Mouse (Mus musculus) intestine, embryonic 15.5 days (tissue): Measurements from ENCODE around the gene Zfp335. TPM values are rescaled to one million over a fixed set of nuclear protein-coding genes. Genes with fewer than 3 reads are reported as not detected.
"Not testable (repeated sequence)": the region's sequence is repeated elsewhere in the genome, so short reads cannot be mapped to it uniquely, and the experiment has no call there.

Experiments
- ATAC-seq: fragments of 200-750 bp; cut with Nextera tagmentation; 2 replicates; pipeline ENCODE4 v1.8.0; 2017; ENCODE audit warnings: moderate TSS enrichment, moderate library complexity
- H3K27ac ChIP-seq: fragments of 300-500 bp; sonication (generic); 2 replicates; pipeline ENCODE4 v1.5.1; 2015; ENCODE audit warnings: mild to moderate bottlenecking, inconsistent platforms
- H3K27me3 ChIP-seq: fragments of 300-500 bp; sonication (generic); replicated peaks from 2 replicates; pipeline ENCODE4 v1.6.1; 2015; ENCODE audit warnings: inconsistent platforms
- H3K36me3 ChIP-seq: fragments of 300-500 bp; sonication (generic); 2 replicates; pipeline ENCODE4 v1.6.1; 2015; ENCODE audit warnings: inconsistent platforms
- H3K4me1 ChIP-seq: fragments of 300-500 bp; sonication (generic); replicated peaks from 2 replicates; pipeline ENCODE4 v1.6.1; 2015; ENCODE audit warnings: inconsistent platforms
- H3K4me2 ChIP-seq: fragments of 300-500 bp; sonication (generic); replicated peaks from 2 replicates; pipeline ENCODE4 v1.6.1; 2015; ENCODE audit warnings: mild to moderate bottlenecking, inconsistent platforms
- H3K4me3 ChIP-seq: fragments of 300-500 bp; sonication (generic); replicated peaks from 2 replicates; pipeline ENCODE4 v1.5.1; 2015; ENCODE audit warnings: inconsistent platforms
- H3K9ac ChIP-seq: fragments of 300-500 bp; sonication (generic); 2 replicates; pipeline ENCODE4 v1.6.1; 2015; ENCODE audit warnings: inconsistent platforms
- H3K9me3 ChIP-seq: fragments of 300-500 bp; sonication (generic); 2 replicates; pipeline ENCODE4 v1.6.1; 2016; ENCODE audit warnings: inconsistent platforms
- WGBS: fragments of 180-500 bp; shearing (Covaris S2); methylation state at CpG from one replicate; pipeline ENCODE4 v1.1.7; 2015; 5-methylcytosine and 5-hydroxymethylcytosine counted together
- polyA plus RNA-seq: library from polyadenylated mRNA; unstranded; fragments of >200 nt; fragmentation: Nextera tagmentation; extraction: Ambion mirVana; gene quantifications from 2 replicates; pipeline ENCODE4 v1.2.1, GENCODE M21; 2015

Zfp335 gene
- polyA plus RNA-seq, 1 experiment from 2014 or later, result 10.7 TPM

DNA sequence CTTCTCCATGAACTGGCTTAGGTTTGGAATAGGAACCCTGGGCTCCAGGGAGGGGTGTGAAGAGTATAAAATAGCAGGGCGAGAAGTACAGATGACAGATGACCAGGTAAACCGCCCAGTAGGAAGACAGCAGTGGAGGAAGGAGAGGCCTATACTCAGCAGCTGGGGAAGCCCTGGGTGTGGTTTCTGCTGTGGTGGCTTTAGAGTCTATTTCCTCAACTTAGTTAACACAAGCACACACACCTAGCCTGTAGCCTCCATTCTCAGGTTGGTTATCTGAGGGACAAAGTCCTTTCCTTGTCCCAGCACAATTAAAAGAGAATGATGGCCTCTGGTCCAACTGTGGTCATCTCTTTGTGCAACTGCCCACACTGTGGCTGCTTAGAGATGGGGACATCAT lies 21.6 kb downstream of the Zfp335 start:
- no peak overlapping the region for H3K4me3 ChIP-seq
- H3K36me3 ChIP-seq, result peaks cover 93% of the 10 kb centered on the region
- peaks cover 5% of the 10 kb centered on the region; the same call in 1 of the 2 replicates for H3K4me1 ChIP-seq
- H3K9ac ChIP-seq, result no peak overlapping the region
- no peak overlapping the region for H3K4me2 ChIP-seq
- peak overlapping the region; percentile 77 for H3K27ac ChIP-seq
- H3K9me3 ChIP-seq, result no peaks in the 10 kb centered on the region
- H3K27me3 ChIP-seq, result no peaks in the 10 kb centered on the region
- 70% methylated on average over 2 of the region's 2 CpGs for WGBS
- ATAC-seq, result peak; percentile 81

DNA sequence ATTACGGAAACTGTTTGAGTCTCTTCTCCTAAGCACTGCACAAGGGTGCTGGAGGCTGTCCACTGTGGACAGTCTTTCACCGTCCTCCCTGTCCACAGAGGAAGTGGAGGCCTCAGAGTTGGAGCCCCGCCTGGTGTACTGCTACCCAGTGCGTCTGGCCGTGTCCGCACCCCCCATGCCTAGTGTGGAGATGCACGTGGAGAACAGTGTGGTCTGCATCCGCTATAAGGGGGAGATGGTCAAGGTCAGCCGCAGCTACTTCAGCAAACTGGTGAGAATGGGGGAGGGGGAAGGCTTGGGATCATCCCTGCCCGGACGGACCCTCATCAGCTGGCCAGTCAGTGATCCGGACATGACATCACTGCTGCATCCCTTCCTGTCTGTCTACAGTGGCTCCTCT lies 22.6 kb downstream of the Zfp335 start:
- peaks cover 5% of the 10 kb centered on the region; the same call in 1 of the 2 replicates for H3K4me1 ChIP-seq
- no peak overlapping the region for H3K4me3 ChIP-seq
- ATAC-seq, result no peak
- H3K4me2 ChIP-seq, result no peak overlapping the region
- peaks cover 91% of the 10 kb centered on the region for H3K36me3 ChIP-seq
- no peaks in the 10 kb centered on the region for H3K27me3 ChIP-seq
- H3K27ac ChIP-seq, result no peak overlapping the region
- H3K9me3 ChIP-seq, result no peaks in the 10 kb centered on the region
- H3K9ac ChIP-seq, result no peak overlapping the region
- WGBS, result 75% methylated on average over 12 of the region's 12 CpGs

DNA sequence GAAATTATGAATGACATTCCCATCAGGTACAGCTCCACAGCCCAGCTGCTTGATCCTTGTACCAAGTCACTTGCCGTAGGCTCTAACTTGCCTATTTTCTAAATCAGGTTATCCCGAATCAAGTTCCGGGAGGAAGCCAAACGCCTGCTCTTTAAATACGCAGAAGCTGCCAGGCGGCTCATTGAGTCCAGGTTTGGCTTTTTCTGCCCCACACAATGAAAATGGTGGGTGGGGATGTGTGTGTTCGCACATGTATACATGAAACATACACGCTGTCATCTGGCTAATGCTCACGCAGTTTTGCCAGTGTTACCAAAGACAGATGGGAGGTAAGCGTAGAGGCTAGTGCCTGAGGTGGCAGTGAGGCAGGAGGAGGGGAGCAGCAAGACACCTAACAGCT lies 24.9 kb downstream of the Zfp335 start:
- H3K4me2 ChIP-seq, result no peak overlapping the region
- no peak overlapping the region for H3K27ac ChIP-seq
- H3K4me1 ChIP-seq, result peaks cover 5% of the 10 kb centered on the region; the same call in 1 of the 2 replicates
- peaks cover 77% of the 10 kb centered on the region for H3K36me3 ChIP-seq
- H3K9me3 ChIP-seq, result no peaks in the 10 kb centered on the region
- H3K4me3 ChIP-seq, result no peak overlapping the region
- ATAC-seq, result no peak
- H3K9ac ChIP-seq, result no peak overlapping the region
- no peaks in the 10 kb centered on the region for H3K27me3 ChIP-seq
- WGBS, result 91% methylated on average over 10 of the region's 10 CpGs

DNA sequence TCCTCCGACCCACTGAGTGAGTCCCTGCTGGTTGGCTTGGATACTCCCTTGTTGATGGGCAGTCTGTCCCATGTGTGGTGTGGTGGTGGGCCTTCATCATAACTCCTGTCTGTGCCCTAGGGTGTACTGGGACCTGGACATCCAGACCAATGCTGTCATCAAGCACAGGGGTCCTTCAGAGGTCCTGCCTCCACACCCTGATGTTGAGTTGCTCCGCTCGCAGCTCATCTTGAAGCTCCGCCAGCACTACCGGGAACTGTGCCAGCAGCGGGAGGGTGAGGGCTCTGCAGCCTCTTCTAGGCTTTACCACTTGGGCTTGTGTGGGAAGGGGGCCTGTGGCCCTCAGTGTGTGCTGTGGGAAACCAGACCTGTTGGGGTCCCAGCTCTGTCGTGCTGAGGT lies 25.8 kb downstream of the Zfp335 start:
- Histone ChIP-seq H3K9ac (no peak overlapping the region), H3K36me3 (peaks cover 69% of the 10 kb centered on the region), H3K9me3 (no peaks in the 10 kb centered on the region), H3K4me2 (no peak overlapping the region), H3K27me3 (no peaks in the 10 kb centered on the region), H3K27ac (0 out of 2 replicates have a peak overlapping the region, but pooled peaks have one; percentile 23), H3K4me1 (peaks cover 8% of the 10 kb centered on the region), H3K4me3 (no peak overlapping the region)
- no peak for ATAC-seq
- WGBS, result 61% methylated on average over 7 of the region's 7 CpGs

DNA sequence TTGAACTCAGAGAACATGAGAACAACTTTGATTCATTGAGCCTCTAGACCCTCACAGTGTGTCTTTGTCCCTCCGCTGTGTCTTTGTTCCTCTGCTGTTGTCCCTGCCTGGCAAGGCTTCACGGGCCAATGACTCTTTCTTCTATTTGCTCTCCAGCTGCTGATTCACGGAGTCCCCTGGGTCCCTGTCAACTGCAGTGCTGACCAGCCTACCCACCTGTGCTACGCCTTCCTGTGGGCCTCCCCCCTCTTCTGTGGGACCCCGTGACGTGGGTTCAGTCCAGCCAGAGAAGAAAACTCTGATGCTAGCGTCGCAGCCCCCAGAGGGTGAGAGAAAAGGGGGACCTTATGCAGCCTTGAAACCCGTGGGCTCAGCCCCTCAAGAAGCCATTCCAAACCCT lies 28.9 kb downstream of the Zfp335 start:
- H3K36me3 ChIP-seq, result peaks cover 39% of the 10 kb centered on the region
- no peak overlapping the region for H3K27ac ChIP-seq
- no peak for ATAC-seq
- H3K4me1 ChIP-seq, result peaks cover 16% of the 10 kb centered on the region
- no peak overlapping the region for H3K4me2 ChIP-seq
- WGBS, result 81% methylated on average over 9 of the region's 9 CpGs
- H3K9ac ChIP-seq, result no peak overlapping the region
- no peaks in the 10 kb centered on the region for H3K9me3 ChIP-seq
- H3K4me3 ChIP-seq, result no peak overlapping the region
- H3K27me3 ChIP-seq, result no peaks in the 10 kb centered on the region

DNA sequence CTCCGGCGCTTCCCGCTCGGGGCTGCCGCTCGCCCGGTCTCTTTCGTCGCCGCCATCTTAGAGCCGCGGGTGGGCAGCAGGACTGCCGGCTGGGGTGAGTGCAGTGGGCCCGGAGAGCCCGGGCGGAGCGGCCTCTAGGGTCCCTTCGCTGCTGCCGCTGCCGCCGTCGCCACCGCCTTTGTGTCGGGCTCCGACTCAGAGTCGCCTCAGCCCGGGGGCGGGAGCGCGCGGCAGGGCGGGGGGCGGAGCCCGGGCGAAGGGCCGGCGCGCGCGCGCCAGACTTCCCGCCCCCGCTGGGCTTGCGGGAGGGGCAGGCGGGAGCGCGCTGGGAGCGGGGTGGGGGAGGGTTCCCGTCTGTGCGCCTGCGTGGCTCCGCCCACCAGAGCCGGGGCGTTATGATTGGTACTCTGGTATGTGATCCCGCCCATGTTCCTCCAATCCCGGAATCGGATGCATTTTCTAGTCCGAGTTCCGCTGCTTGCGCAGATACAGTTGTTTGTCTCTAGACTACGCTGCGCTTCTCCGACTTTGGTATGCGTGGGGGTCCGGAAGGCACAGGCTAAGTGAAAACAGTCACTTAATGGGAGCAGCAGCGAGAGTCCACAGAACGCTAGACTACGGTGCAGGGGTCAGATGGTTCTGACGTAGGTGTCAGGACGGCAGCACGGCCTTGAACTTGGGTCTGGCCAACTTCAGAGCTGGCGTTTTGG lies 31.8 kb downstream of the Zfp335 start:
- no peaks in the 10 kb centered on the region for H3K27me3 ChIP-seq
- peak overlapping the region; percentile 100 for H3K9ac ChIP-seq
- H3K4me2 ChIP-seq, result peak overlapping the region; percentile 83
- peaks cover 13% of the 10 kb centered on the region for H3K4me1 ChIP-seq
- peak overlapping the region; percentile 91 for H3K4me3 ChIP-seq
- no peaks in the 10 kb centered on the region for H3K9me3 ChIP-seq
- peaks cover 14% of the 10 kb centered on the region for H3K36me3 ChIP-seq
- H3K27ac ChIP-seq, result peak overlapping the region; percentile 100
- peak; percentile 90 for ATAC-seq
- under 1% methylated on average over 69 of the region's 72 CpGs for WGBS

DNA sequence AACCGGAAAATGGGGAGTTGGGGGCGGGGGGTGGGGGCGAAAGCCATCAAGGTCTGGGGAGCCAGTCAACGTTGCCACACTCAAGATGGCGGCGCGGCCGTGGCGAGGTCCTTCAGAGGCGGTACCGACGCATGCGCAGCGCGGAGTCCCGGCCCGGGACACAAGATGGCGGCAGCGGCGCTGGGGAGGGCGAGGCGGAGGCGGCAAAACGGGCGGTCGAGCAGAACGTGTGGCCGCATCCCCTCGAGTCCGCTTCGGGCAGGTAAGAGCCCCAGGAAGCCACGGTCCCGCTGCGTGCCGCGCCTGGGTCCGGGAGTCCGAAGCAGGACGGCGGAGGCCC lies 32.4 kb downstream of the Zfp335 start, which contains the start of gene Pcif1:
Gene Pcif1 (plus strand): TSS at position 77 of the 340 bp plus-strand sequence.
- H3K27me3 ChIP-seq, result no peaks in the 10 kb centered on the region
- peak within 1 kb of the TSS; percentile 100 for H3K27ac ChIP-seq
- peak within 1 kb of the TSS; percentile 83 for H3K4me2 ChIP-seq
- WGBS, result under 1% methylated on average over 38 of the region's 40 CpGs
- peaks cover 11% of the 10 kb centered on the region for H3K36me3 ChIP-seq
- peak; percentile 88 for ATAC-seq
- H3K9me3 ChIP-seq, result no peaks in the 10 kb centered on the region
- peak within 1 kb of the TSS; percentile 91 for H3K4me3 ChIP-seq
- peak within 1 kb of the TSS; percentile 100 for H3K9ac ChIP-seq
- H3K4me1 ChIP-seq, result peaks cover 19% of the 10 kb centered on the region

DNA sequence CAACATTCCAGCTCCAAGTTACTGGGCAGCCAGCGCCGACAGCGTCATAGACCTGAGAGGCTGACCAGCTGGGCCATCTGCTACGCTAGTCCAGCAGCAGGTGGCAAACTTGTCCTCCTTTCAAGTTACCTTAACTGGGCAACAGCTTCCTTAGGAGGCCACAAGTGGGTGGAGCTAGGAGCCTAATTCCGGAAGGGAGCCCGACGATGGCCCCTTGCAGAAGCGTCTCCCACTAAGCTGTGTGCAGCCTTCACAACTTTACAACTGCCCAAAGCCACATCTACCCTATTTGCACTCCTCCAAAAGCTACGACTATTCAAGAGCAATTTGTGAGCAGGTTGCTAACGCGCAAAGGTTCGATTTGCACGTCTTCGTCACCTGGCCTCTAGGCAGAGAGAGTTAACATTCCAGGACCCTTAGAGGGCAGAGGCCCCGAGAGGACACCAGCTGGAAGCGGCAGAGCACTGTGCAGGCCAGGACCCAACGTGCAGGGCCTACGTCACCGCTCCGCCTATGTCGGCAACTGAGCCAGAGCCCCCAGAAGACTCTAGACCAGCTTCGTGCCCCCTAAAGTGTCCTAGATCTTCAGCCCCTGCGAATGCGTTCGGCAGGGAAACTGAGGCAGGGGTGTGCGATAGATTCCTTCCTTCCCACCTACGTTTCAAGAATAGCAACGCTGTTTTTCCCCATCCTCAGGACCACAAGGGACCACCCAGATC lies 32.9 kb downstream of the Zfp335 start:
- Histone ChIP-seq H3K4me1 (peaks cover 24% of the 10 kb centered on the region), H3K4me3 (peak overlapping the region; percentile 91), H3K36me3 (peaks cover 7% of the 10 kb centered on the region), H3K9ac (peak overlapping the region; percentile 100), H3K27me3 (no peaks in the 10 kb centered on the region), H3K27ac (peak overlapping the region; percentile 100), H3K9me3 (no peaks in the 10 kb centered on the region), H3K4me2 (peak overlapping the region; percentile 83)
- WGBS, result 1% methylated on average over 28 of the region's 28 CpGs
- peak; percentile 69 for ATAC-seq

DNA sequence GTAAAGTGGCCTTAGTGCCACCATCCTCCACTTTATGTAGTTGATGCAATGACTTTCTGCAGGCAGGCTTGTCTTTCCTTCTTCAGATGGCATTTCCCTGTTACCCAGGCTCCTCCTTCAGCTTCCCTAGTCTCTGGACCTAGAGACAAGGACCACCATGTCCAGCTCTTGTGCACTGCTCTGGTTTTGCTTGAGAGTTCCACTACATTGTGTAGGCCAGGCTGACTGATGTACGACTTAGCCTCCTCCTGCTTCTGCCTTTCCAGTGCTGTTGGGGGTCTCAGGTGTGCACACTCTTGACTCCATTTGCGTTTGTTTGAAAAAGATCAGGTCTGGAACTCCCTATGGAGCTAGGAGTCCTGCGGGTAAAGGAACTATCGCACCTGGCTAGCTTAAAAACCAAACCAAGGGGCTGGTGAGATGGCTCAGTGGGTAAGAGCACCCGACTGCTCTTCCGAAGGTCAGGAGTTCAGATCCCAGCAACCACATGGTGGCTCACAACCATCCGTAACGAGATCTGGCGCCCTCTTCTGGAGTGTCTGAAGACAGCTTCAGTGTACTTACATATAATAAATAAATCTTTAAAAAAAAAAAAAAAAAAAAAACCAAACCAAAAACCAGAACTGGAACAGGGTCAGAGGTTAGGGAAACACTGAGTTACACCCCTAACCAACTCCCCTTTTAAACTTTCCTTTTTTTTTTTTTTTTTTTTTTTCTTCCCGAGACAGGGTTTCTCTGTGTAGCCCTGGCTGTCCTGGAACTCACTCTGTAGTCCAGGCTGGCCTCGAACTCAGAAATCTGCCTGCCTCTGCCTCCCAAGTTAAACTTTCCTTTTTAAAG lies 34.0 kb downstream of the Zfp335 start:
- peaks cover 25% of the 10 kb centered on the region for H3K4me1 ChIP-seq
- not testable (repeated sequence) for H3K27me3 ChIP-seq, ATAC-seq, H3K9me3 ChIP-seq, H3K9ac ChIP-seq, H3K36me3 ChIP-seq
- peak overlapping the region; percentile 100; the same call in 1 of the 2 replicates for H3K27ac ChIP-seq
- WGBS, result 76% methylated on average over 11 of the region's 11 CpGs
- peak overlapping the region; percentile 83 for H3K4me2 ChIP-seq
- H3K4me3 ChIP-seq, result 0 out of 2 replicates have a peak overlapping the region, but pooled peaks have one; percentile 91

DNA sequence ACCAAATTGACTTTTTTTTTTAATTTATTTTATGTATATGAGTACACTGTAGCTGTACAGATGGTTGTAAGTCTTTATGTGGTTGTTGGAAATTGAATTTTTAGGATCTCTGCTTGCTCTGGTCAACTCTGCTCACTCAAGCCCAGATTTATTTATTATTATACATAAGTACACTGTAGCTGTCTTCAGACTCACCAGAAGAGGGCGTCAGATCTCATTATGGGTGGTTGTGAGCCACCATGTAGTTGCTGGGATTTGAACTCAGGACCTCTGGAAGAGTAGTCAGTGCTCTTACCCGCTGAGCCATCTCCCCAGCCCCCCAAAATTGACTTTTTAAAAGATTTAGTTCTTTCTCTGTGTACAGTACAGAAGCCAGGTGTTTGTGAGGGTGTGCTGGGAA lies 35.9 kb downstream of the Zfp335 start:
- not testable (repeated sequence) for H3K27ac ChIP-seq, H3K27me3 ChIP-seq, H3K9ac ChIP-seq, H3K4me3 ChIP-seq, H3K36me3 ChIP-seq, H3K9me3 ChIP-seq, ATAC-seq, H3K4me2 ChIP-seq
- WGBS, result 42% methylated on average over 2 of the region's 2 CpGs
- H3K4me1 ChIP-seq, result peaks cover 20% of the 10 kb centered on the region

DNA sequence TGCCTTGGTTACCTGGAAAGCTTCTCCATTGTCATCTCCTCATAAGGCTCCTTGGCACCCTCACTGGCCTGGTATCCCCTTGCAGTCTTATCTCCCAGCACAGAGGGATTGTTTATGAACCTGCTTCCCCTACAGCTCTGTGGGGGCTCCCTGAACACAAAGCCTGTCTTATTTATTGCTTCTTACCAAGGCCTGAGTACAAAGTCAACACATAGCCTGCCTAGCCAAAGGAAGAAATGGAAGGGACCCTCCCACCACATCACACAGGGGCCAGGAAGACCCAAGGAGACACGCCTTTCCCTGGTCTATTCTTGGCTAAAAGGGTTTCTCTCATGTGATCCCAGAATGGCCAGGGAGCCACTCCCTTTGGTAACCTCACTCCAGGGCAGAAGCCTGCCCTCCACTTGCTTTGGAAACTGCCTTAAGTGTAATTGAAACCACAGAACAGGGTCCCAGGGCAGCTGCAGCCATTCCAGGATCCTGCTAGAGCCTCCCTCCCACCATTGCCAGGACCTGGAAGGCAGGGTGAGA lies 37.3 kb downstream of the Zfp335 start:
- H3K9me3 ChIP-seq, result no peaks in the 10 kb centered on the region
- peaks cover 17% of the 10 kb centered on the region for H3K4me1 ChIP-seq
- WGBS, result 17% methylated on average over 1 of the region's 1 CpGs
- H3K27me3 ChIP-seq, result no peaks in the 10 kb centered on the region
- no peak overlapping the region; the same call in 1 of the 2 replicates for H3K4me2 ChIP-seq
- H3K27ac ChIP-seq, result peak overlapping the region; percentile 79
- no peak overlapping the region for H3K9ac ChIP-seq
- H3K36me3 ChIP-seq, result no peaks in the 10 kb centered on the region
- ATAC-seq, result peak; percentile 17; the same call in 1 of the 2 replicates
- H3K4me3 ChIP-seq, result no peak overlapping the region

DNA sequence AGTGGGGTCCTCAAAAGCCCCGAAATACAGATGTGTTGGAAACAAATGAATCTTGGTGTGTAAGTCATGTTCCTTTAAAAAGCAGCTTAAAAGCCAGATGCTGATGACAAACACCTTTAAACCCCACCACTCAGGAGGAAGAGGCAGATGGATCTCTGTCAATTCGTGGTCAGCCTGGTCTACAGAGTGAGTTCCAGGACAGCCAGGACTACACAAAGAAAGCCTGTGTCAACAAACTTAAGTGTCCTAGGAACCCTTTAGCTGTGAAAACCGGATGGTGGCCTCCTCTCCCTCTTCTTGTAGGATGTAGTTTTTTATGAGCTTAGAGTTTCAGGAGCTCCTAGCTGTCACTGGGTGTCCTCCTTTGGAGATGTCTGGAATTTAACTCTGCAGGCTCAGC lies 37.9 kb downstream of the Zfp335 start:
- no peaks in the 10 kb centered on the region for H3K9me3 ChIP-seq
- no peak overlapping the region for H3K9ac ChIP-seq
- no peaks in the 10 kb centered on the region for H3K27me3 ChIP-seq
- H3K27ac ChIP-seq, result 0 out of 2 replicates have a peak overlapping the region, but pooled peaks have one; percentile 13
- no peak for ATAC-seq
- H3K36me3 ChIP-seq, result no peaks in the 10 kb centered on the region
- H3K4me1 ChIP-seq, result peaks cover 17% of the 10 kb centered on the region
- H3K4me3 ChIP-seq, result no peak overlapping the region
- 48% methylated on average over 3 of the region's 3 CpGs for WGBS
- H3K4me2 ChIP-seq, result no peak overlapping the region; the same call in 1 of the 2 replicates
